Mouse (Mus musculus): ENCODE data around the gene Gcnt2. TPM values are rescaled to one million over a fixed set of nuclear protein-coding genes. Genes with fewer than 3 reads are reported as not detected.
A peak's percentile ranks its signal among the peaks of the same experiment; 100 is the strongest.

Gene Gcnt2
- 1 to 10 TPM; 4.9 to 5.3 TPM for total RNA-seq (2021)
- long read RNA-seq, experiment 1, full-length matches to known transcripts, result 2 of 2 reads
- long read RNA-seq, experiment 1, partial matches to known transcripts, result 0 of 2 reads
- long read RNA-seq, experiment 1, other reads (novel, unspliced or antisense), result 0 of 2 reads
- long read RNA-seq, experiment 2, full-length matches to known transcripts, result 2 of 3 reads
- long read RNA-seq, experiment 2, partial matches to known transcripts, result 0 of 3 reads
- long read RNA-seq, experiment 2, other reads (novel, unspliced or antisense), result 1 of 3 reads

DNA sequence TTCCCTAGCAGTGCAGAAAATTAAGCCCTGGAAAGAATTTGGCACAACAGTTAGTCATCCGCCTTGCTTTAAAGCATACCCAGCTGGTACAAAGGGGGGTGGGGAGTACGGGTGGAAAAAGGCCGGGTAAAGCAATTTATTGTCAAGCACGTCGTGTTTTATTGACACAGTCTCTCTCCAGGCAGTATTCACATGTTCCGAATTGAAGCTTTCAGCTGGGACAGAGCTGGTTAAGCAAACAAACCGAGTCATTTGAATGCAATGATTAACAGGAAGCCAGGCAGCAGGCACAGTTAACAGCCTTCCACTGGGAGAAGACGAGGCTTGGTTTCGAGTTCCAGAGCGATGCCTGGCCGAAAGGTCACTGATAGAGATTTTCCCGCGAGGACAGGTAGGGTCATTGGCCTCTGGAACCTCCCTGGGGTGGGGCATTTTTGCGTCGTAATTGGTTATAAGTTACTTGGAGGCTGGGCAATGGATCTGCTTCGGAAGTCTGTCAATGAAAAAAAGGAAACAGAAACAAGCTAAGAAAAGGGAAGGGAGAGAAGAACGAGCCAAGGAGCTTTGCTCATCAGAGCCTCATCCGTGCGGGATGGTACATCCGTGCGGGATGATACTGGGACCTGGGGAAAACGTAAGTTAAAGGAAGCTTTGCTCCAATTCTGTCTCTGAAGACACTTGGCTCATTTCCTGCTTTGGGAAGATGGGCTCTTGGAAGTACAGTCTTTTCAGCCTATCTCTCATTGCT, at the start of gene Gcnt2:
TSS of gene Gcnt2 (plus strand) at position 103 of the 748 bp plus-strand sequence.
- no peak for DNase-seq

DNA sequence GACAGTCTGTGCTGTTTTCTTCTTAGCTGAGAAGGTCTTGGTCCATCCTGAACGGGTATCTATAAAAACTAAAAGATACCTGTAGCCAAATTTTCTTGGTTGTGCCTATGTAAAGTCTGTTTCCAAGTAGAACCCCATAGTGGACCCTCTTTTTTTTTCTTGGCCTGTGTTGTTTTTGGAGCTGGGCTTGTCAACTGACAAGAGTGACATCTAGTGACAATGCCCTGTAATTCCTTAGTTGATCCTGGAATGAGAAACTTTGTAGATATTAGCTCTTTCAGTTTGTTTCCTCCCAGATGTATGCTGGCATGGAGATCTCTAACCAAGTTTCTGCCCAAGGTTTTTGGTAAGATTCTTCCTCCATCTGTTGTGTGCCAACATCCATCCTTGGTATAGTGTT, 38.9 kb upstream of the Gcnt2 start:
- no peak for DNase-seq

DNA sequence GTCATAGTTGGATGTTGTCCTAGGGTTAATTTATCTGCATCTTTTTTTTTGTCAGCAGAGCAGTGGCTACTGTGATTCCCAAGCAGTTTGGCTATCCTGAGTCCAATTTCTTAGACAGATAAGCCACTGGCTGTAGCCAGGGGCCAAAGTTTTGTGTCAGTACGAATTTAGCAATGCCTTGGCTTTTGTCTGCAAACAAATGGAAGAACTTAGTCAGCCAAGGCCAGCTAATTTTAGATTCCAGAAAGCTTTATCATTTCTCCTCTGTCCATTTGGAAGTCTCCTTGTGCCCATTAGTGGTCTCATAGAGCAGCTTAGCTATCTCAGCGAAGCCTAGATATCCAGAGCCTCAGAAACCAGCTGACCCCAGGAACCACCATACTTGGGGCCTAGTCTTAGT, 37.6 kb upstream of the Gcnt2 start:
- DNase-seq, result no peak

DNA sequence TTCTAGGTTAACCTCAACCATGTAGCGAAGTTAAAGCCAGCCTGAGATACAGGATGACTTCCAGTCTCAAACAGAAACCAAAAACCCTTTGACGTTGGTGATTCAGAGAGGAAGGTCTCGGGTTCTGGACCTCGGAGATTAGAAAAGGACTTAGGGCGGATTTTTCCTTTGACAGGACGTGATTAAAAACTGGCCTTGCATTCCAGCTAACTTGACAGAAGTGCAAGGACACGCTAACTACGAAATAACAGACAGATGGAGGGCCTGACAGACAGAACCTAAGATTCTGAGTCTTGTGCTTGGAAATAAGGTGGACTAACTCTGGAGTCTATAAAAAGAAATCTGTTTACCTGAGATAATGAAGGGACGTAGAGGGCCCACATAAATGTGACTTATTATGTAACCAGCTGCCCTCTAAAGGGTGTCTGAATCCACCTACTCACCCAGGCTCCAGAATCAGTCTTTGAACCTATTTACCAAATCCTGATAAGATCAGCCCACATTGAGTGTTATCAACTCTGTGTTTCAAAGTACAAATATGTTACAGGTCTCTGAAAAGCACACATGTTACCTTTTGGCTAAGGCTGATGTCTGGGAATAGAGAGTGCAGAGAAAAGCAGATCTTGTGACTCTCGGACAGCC, 18.3 kb upstream of the Gcnt2 start:
- no peak for DNase-seq

DNA sequence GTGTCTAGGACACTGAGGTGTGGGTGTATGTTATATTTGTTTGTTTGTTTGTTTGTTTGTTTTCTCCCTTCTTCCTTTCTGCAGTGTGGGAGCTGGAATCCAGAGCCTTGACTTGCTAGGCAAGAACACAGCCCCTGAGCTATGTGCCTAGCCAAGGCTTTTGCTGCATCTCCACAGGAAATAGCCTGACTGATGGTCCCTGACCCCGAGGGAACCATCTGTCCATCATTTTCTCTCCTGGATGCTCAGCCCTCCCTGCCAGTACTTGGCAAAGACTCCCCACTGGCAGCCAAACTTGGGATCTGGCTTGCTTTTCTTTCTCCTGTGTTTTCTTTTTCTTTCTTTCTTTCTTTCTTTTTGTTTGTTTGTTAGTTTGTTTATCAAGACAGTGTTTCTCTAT, 17.4 kb upstream of the Gcnt2 start:
- no peak for DNase-seq

DNA sequence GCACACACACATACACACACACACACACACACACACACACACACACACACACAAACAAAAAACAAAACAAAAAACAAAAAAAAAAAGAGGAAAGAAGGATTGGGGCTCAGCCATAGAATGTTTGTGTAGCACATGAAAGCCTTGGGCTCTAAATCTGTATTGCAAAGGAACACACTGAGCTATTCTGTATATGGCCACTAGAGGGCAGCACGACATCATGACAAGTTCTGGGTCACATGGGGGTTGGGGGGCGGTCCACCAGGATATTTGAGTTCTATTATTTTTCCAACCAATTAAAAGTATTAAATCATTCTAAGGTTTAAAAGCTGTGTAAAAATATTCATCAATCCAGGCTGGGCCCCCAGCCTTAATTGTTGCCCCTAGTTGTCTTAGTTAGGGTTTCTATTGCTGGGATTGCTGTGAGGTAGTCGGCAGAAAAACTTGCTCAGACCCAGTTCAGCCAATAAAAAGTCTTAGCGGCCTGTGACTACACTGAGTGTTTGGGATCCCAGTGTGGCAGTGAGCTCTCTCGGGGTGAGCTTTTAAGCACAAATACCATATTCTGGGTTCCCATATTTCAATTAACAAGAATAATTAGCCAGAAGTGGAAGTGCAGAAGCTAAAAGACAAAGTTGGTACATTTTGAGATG, 16.0 kb upstream of the Gcnt2 start:
- DNase-seq, result peak; percentile 28

DNA sequence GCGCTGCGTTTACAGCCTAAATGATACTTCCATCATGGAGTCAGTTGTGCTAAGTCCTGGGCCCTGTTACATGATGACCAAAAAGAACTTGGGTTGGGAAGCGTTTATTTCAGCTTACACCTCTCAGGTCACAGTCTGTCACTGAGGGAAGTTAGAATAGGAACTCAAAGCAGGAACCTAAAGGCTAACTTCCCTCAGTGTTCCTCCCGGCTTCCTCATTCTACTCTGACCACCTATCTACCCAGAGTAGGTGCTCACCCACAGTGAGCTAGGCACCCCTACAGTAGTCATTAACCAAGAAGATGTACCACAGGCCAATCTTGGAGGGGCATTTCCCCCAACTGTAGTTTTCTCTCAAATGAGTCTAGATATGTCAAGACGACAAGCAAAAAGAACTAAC, 15.4 kb upstream of the Gcnt2 start:
- no peak for DNase-seq

DNA sequence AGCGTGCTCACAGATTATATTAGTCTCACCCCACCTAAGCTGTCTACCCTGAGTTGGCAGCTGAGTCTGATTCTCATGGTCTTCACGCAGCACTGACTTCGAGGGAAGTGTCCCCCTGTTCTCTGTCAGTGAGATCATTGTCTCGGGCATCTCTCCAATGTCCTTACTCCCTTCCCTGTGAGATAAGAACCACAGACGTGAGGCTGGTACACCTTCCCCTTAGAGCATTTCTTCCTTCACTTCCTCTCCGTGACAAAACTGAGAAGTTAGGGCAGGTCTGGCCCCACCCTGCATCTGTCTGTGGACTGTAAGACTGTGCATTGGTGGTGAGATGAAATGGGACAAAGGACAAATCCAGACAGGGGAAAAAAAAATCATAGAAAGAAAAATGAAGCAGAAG, 13.6 kb upstream of the Gcnt2 start:
- DNase-seq, result no peak

DNA sequence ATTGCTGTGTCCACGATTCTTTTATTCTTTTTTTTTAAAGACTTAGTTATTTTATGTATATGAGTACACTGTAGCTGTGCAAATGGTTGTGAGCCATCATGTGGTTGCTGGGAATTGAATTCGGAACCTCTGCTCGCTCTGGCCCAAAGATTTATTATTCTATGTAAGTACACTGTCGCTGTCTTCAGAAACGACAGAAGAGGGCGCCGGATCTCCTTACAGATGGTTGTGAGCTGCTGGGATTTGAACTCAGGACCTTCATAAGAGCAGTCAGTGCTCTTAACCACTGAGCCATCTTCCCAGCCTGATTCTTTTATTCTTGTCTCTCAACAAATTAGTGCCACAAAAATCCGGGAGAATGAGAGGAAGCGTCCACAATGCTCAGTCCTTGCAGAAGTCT, 13.2 kb upstream of the Gcnt2 start:
- DNase-seq, result no peak

DNA sequence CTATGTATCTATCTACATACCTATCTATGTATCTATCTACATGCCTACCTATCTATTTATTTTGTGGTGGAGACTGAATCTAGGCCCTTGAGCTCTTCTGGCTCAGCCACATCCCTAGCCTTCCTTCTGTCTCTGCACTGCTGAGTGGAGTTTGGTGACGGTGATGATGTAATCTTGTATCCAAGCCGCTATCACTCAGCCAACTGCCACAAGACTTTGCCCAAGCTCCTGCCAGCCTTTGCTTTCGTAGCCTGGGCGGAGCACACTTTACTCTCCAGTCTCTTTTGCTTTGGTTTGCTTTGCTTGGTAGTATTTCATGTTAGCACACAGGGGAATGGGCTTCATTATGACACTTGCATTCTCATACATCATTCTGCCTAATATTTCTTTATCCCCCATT, 11.7 kb upstream of the Gcnt2 start:
- no peak for DNase-seq

DNA sequence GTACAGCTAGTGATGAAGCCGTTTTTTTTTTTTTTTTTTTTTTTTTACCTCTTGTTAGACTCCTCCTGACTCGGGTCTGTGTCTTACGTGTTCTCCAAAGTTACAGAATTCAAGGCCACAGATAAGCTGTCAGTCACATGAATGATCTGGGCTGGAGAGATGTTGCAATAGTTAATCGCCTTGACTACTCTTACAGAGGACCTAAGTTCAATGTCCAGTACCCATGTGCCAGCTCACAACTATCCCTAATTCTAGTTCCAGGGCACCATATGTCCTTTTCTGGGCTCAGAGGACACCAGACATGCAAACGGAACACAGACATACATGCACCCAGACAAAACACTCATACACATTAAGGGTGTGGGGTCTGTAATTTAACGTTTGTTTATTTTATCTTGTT, 8.9 kb upstream of the Gcnt2 start:
- DNase-seq, result no peak

DNA sequence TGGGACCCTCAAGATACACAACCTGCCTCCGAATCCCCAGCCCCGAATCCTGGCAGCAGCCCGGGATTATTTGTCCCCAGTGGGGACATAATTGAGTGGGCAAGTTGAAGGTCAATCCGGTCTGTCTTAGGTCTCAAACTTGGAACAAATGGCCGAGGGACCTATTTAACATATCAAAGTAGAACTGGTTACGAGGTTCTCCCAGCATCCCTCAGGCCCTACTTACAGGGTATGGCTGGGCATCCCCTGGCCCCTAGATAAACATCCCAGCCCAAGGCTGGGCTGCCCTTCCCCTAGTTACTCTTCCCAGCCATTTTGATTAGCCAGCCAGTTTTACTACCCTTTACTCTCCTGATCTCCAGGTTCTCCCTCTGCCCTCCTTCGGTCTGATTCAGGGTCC, 8.3 kb upstream of the Gcnt2 start:
- DNase-seq, result no peak

DNA sequence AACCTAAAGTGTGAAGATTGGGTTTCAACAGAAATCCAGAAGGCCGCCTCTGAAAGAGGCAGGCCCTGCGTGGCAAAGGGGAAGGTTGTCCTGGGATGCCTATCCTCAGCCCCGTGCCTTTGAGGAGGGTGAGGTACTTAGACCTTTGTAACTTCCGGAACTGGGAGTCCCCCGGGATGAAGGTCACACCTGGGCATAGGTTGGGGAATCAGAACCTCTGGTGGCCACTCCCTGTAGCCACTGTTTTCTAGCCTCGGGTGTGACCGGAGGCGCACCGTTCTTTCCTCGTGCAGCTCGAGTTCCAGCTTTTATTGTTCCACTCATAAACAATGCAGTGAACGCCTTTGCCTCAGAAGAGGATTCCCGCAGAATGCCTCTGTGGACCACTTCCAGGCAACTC, 7.6 kb upstream of the Gcnt2 start:
- DNase-seq, result no peak

DNA sequence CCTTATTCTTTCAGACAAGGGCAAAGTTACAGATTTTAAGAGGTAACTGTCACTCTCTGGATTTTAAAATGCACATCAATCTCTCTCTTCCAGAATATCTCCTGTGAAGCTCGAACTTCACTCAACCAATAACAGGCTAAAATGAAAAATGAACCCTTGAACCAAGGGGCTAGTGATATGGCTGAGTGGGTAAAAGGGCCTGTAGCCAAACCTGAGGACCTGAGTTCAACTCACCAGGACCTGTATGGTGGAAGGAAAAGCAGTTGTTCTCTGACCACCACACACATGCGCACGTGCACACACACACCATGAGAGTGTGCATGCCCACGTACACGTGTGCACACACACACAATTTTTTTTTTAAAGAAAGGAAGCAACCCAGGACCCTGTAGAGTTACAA, 6.8 kb upstream of the Gcnt2 start:
- DNase-seq, result no peak

DNA sequence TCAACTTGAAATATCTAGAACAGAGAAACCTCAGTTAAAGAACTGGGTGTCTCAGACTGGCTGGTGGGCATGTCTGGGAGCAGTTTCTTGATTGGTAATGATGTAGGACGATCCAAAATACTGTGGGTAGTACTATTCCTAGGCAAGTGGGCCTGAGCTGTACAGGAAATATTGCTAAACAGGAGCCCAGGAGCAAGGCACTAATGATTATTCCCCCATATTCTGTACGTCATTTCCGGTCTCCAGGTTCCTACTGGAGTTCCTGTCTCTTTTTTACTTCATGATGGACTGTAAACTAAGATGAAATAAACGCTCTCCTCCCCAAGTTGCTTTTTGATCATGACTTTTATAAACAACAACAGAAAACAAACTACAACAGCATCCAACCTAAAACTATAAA, 5.7 kb upstream of the Gcnt2 start:
- no peak for DNase-seq

DNA sequence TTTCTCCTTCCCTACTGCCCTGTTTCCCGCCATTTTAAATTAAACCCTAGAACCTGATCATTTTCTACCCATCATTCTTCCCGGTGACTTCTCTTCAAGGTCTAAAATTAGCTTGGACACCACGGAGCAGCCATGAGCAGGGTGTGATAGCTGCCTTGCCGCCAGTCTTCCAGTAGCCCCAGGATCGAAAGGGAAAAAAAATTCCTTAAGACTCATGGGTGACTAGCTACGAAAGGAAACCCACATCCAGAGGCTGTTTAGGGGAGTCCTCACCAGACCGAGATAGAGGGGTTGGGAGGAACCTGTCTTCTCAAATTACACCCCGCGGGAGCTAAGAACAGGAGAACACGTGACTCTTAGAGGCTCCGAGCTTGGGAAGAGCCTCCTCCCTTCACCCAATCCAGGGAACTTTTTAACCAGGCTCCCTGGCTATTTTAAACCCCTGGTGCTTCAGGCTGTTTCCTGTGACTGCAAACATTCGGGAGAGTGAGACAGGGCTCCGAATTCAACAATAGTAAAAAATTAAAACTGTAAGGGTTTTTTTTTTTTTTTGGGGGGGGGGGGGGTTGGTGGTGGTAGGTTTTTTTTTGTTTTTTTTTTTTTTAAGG, 5.0 kb upstream of the Gcnt2 start:
- DNase-seq, result peak; percentile 33

DNA sequence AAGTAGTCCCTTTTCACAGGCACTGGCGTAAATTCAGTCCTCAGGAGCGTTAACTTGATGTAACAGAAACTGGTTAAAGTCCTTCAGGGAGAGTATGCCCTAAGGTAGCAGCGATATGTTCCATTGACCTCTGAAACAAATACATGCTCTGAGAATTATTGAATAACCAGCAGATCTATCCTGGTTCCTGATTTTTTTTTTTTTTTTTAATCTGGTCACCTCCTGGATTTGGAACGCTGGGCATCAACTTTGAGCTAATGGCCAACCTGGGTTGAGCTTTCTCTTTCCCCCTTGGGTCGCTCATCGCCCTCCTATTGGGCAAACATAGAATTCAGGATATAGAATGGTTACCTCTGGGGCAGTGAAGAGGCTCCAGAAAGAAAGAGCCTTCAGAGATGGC, 4.3 kb upstream of the Gcnt2 start:
- DNase-seq, result no peak

DNA sequence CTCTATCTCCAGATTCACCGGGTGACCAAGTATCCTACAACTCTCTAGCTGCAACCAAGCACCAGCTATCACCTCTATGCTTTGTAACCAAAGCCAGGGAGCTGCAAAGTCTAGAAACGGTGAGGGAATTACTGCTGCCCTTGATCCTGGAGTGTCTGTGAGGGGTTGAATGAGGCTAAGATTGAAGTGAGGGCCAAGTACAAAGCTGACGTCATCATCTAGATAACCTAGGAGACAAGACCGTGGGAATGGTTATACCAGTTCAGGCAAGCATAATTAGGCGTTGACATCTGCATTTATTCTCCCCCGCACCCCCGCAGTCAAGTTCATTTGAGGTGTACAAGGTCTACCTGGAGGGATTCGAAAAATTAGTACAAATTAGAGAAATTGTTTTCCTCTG, 2.8 kb upstream of the Gcnt2 start:
- no peak for DNase-seq

DNA sequence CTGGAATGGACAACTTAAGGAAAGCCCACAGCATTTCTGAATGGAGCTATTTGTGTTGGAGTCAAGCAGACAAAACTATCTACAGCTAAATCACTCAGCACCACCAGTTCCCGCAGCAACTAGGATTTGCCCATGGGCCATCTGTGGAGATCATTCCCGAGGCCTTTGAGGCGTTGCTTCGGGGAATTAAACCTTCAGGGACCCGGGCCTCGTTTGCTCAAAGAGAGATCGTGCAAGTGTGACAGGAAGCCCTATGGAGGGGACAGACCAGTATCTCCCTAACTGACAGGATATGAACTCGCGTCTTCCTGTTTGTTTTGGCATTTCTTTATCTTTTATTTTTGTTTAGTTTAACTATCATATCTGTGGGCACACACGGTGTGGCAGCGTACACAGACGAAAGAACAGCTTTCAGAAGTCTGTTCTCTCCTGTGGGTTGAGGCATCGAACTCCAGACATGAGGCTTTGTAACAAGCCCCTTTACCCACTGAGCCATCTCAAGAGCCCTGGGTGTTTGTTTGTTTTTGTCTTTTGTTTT, 2.2 kb upstream of the Gcnt2 start:
- no peak for DNase-seq

DNA sequence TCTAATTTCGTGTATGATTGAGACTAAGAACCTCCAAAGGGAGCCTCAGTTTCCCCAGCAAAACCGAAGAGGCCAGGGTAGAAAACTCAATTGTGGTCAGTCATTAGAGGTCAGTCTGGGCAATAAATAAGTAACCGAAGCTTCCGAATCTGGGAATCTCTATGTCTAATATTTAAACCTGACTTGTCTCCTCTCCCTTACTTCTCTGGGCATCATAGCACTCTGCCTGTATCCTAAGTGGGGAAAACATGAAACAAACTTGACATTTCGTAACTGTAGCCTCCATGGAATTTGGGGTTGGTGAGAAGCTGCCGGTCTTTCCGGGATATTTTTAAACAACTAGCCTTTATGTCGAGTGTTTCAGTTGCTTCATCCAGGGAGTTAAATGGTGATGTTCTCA, 329 bp upstream of the Gcnt2 start:
- no peak for DNase-seq

DNA sequence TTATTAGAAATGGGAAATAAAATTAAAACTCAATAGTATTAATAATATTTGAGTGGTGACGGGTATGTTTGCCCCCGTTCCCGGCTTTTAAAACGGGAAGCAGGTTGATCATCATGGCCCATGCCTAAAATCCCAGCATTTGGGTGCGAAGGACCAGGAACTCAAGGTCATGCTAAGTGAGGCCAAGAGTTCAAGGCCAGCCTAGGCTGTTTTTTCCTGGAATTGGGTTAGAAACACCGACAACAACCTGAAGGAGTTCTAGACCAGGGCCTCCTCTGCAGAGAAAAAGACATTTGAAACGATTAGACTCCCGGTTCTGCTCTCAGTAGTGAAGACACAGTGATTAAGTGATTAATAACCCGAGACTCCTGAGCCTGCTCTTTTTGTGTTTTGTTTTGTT, 3.5 kb downstream of the Gcnt2 start:
- DNase-seq, result no peak

DNA sequence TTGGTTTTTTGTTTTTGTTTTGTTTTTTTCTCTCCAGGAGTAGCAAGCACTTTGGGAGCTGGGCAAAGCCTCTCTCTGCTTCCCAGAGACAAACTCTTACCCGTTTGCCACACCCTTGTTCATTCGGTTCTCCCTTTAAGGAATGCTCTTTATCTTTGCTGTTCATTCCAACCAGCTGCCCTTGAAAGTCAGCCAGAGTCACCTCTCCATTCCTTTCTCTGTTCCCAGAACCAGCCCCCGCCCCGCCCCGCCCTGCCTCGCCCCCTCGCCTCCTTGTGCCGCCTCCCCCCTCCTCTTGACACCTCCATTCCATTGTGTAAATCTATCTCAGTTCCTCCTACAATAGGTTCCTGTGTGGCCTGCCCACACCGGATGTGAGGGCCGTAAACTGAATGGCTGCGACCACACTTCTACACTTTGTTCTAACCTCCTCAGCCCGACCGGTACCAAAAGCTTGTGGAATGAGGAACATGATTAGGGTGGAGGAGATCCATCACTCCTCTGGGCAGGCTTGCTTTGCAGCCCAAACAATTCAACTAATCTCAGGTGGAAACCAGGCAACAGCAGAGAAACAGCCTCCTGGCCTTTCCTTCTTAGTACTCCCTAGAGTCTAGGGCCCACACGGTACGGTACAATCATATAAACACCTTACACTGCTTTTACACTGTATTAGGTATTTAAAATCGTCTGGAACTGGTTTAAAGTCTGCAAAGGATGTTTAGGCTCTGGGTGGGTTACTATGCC, 9.5 kb downstream of the Gcnt2 start:
- DNase-seq, result no peak

All from gastrocnemius, postnatal 25 days (tissue).